In genomic region chr2:41186802-41187201, GRCm38 (mm10) we compare ENCODE assay signal across 14 mouse cellular contexts.
A peak's percentile ranks its signal among the peaks of the same experiment; 100 is the strongest.
DNase-seq lines count a peak whose midpoint lies in the region; ATAC-seq and TF ChIP-seq lines count a peak whose summit lies in the region.
"Had no signal": no experiment of that assay in that cellular context is flagged by ENCODE, and none has a peak within 500 bp of the region (broad histone marks: within the 10 kb centered on the region; RNA-seq: fewer than 3 reads in every experiment).

No protein-coding gene starts in this region.

- peak; percentile 38; the same call in 1 of the 2 replicates for TF ChIP-seq CTCF in intestine, postnatal 0 days (IDR thresholded peaks at IDR 0.05; ENCODE audit: low read depth)
- peak; percentile 16; the same call in 1 of the 2 replicates for TF ChIP-seq CTCF in midbrain, postnatal 0 days (IDR thresholded peaks at IDR 0.05)
- peak; percentile 47 for TF ChIP-seq CTCF in stomach, postnatal 0 days (IDR thresholded peaks at IDR 0.05; ENCODE audit: low read depth)

- H3K4me1 ChIP-seq in intestine, postnatal 0 days (replicated peaks; ENCODE audit: control insufficient read depth, insufficient read depth, low read length): no peaks in the 10 kb centered on the region
- no peaks in the 10 kb centered on the region for H3K4me1 ChIP-seq in intestine, embryonic 15.5 days (replicated peaks)
- H3K4me1 ChIP-seq in midbrain, postnatal 0 days (ENCODE audit: insufficient read depth, low read length): no peaks in the 10 kb centered on the region
- H3K4me1 ChIP-seq in midbrain, embryonic 15.5 days: no peaks in the 10 kb centered on the region
- H3K4me1 ChIP-seq in stomach, postnatal 0 days (replicated peaks; ENCODE audit: control insufficient read depth, insufficient read depth): no peaks in the 10 kb centered on the region
- H3K4me1 ChIP-seq in forebrain, embryonic 14.5 days (ENCODE audit: control insufficient read depth, insufficient read depth, low read length): no peaks in the 10 kb centered on the region
- H3K4me1 ChIP-seq: hindbrain, embryonic 15.5 days; limb, embryonic 15.5 days had no signal

- no peak for DNase-seq in midbrain, postnatal 0 days (ENCODE audit: low spot score)
- peak; percentile 7 for DNase-seq in WW6 (ENCODE audit: low read depth, low spot score)
- no peak for DNase-seq in stomach, postnatal 0 days (ENCODE audit: low spot score)
- DNase-seq in forebrain, embryonic 14.5 days (ENCODE audit: low spot score): no peak
- DNase-seq: adrenal gland, postnatal 25 days; cerebellum, adult 11 months had no signal

- no peak overlapping the region for H3K27ac ChIP-seq in intestine, postnatal 0 days (ENCODE audit: low read depth, low read length)
- no peak overlapping the region for H3K27ac ChIP-seq in intestine, embryonic 15.5 days
- no peak overlapping the region for H3K27ac ChIP-seq in midbrain, postnatal 0 days (ENCODE audit: low read depth, low read length)
- no peak overlapping the region for H3K27ac ChIP-seq in midbrain, embryonic 15.5 days
- H3K27ac ChIP-seq in stomach, postnatal 0 days (replicated peaks): no peak overlapping the region
- no peak overlapping the region for H3K27ac ChIP-seq in forebrain, embryonic 14.5 days (ENCODE audit: low read depth, low read length)
- H3K27ac ChIP-seq: hindbrain, embryonic 15.5 days; limb, embryonic 15.5 days; macrophage had no signal

- no peaks in the 10 kb centered on the region for H3K9me3 ChIP-seq in intestine, postnatal 0 days (ENCODE audit: control insufficient read depth)
- no peaks in the 10 kb centered on the region for H3K9me3 ChIP-seq in intestine, embryonic 15.5 days
- no peaks in the 10 kb centered on the region for H3K9me3 ChIP-seq in midbrain, postnatal 0 days (ENCODE audit: low read length)
- H3K9me3 ChIP-seq in midbrain, embryonic 15.5 days: no peaks in the 10 kb centered on the region
- H3K9me3 ChIP-seq in stomach, postnatal 0 days (ENCODE audit: control insufficient read depth, low read length): no peaks in the 10 kb centered on the region
- H3K9me3 ChIP-seq in forebrain, embryonic 14.5 days (replicated peaks; ENCODE audit: control insufficient read depth, low read length): no peaks in the 10 kb centered on the region
- H3K9me3 ChIP-seq: G1E; hindbrain, embryonic 15.5 days; limb, embryonic 15.5 days had no signal

- H3K36me3 ChIP-seq in intestine, postnatal 0 days (ENCODE audit: control insufficient read depth, insufficient read depth): no peaks in the 10 kb centered on the region
- no peaks in the 10 kb centered on the region for H3K36me3 ChIP-seq in intestine, embryonic 15.5 days
- H3K36me3 ChIP-seq in midbrain, postnatal 0 days (ENCODE audit: insufficient read depth, low read length): no peaks in the 10 kb centered on the region
- no peaks in the 10 kb centered on the region for H3K36me3 ChIP-seq in midbrain, embryonic 15.5 days (replicated peaks)
- no peaks in the 10 kb centered on the region for H3K36me3 ChIP-seq in stomach, postnatal 0 days (ENCODE audit: control insufficient read depth, insufficient read depth, low read length)
- H3K36me3 ChIP-seq in forebrain, embryonic 14.5 days (ENCODE audit: control insufficient read depth, insufficient read depth, low read length): no peaks in the 10 kb centered on the region
- H3K36me3 ChIP-seq: G1E; hindbrain, embryonic 15.5 days; limb, embryonic 15.5 days had no signal

- no peak overlapping the region for H3K4me3 ChIP-seq in intestine, postnatal 0 days (ENCODE audit: low read depth, low read length)
- no peak overlapping the region for H3K4me3 ChIP-seq in intestine, embryonic 15.5 days (replicated peaks)
- H3K4me3 ChIP-seq in midbrain, postnatal 0 days (ENCODE audit: low read depth, low read length): no peak overlapping the region
- H3K4me3 ChIP-seq in midbrain, embryonic 15.5 days: no peak overlapping the region
- H3K4me3 ChIP-seq in stomach, postnatal 0 days (ENCODE audit: low read depth, low read length): no peak overlapping the region
- no peak overlapping the region for H3K4me3 ChIP-seq in forebrain, embryonic 14.5 days (ENCODE audit: low read depth, low read length)
- H3K4me3 ChIP-seq: hindbrain, embryonic 15.5 days; limb, embryonic 15.5 days; myocyte had no signal

- 45% methylated on average over 3 of the region's 3 CpGs for WGBS in intestine, postnatal 0 days
- 42% methylated on average over 3 of the region's 3 CpGs for WGBS in intestine, embryonic 15.5 days
- 35% methylated on average over 3 of the region's 3 CpGs for WGBS in midbrain, postnatal 0 days
- 36% methylated on average over 3 of the region's 3 CpGs for WGBS in midbrain, embryonic 15.5 days
- WGBS in stomach, postnatal 0 days: 38% methylated on average over 3 of the region's 3 CpGs
- 45% methylated on average over 3 of the region's 3 CpGs for whole genome bisulfite sequencing in forebrain, embryonic 14.5 days

- TF ChIP-seq EP300 in stomach, postnatal 0 days (optimal IDR thresholded peaks at IDR 0.05): no peak

- H3K9ac ChIP-seq in intestine, postnatal 0 days (ENCODE audit: low read depth, low read length): no peak overlapping the region
- H3K9ac ChIP-seq in intestine, embryonic 15.5 days: no peak overlapping the region
- H3K9ac ChIP-seq in midbrain, postnatal 0 days (replicated peaks; ENCODE audit: low read length, poor library complexity, severe bottlenecking): no peak overlapping the region
- no peak overlapping the region for H3K9ac ChIP-seq in midbrain, embryonic 15.5 days
- H3K9ac ChIP-seq in stomach, postnatal 0 days (ENCODE audit: low read length): no peak overlapping the region
- H3K9ac ChIP-seq in forebrain, embryonic 14.5 days (ENCODE audit: low read length): no peak overlapping the region
- H3K9ac ChIP-seq: hindbrain, embryonic 15.5 days; limb, embryonic 15.5 days had no signal

- ATAC-seq in intestine, postnatal 0 days: no peak
- ATAC-seq in intestine, embryonic 15.5 days: no peak
- no peak for ATAC-seq in midbrain, postnatal 0 days (ENCODE audit: low FRiP score)
- no peak for ATAC-seq in midbrain, embryonic 15.5 days (replicated peaks)
- ATAC-seq in stomach, postnatal 0 days (ENCODE audit: low FRiP score, low TSS enrichment): no peak
- no peak for ATAC-seq in forebrain, embryonic 14.5 days

- no peaks in the 10 kb centered on the region for H3K27me3 ChIP-seq in intestine, postnatal 0 days (replicated peaks; ENCODE audit: control insufficient read depth, insufficient read depth, low read length)
- H3K27me3 ChIP-seq in intestine, embryonic 15.5 days (replicated peaks): no peaks in the 10 kb centered on the region
- no peaks in the 10 kb centered on the region for H3K27me3 ChIP-seq in midbrain, postnatal 0 days (ENCODE audit: insufficient read depth, low read length)
- H3K27me3 ChIP-seq in midbrain, embryonic 15.5 days (replicated peaks): no peaks in the 10 kb centered on the region
- H3K27me3 ChIP-seq in stomach, postnatal 0 days (ENCODE audit: control insufficient read depth, insufficient read depth, low read length): no peaks in the 10 kb centered on the region
- no peaks in the 10 kb centered on the region for H3K27me3 ChIP-seq in forebrain, embryonic 14.5 days (replicated peaks; ENCODE audit: control insufficient read depth, insufficient read depth, low read length)
- H3K27me3 ChIP-seq: hindbrain, embryonic 15.5 days; limb, embryonic 15.5 days had no signal

- no peak overlapping the region for H3K4me2 ChIP-seq in intestine, postnatal 0 days (replicated peaks; ENCODE audit: low read depth)
- H3K4me2 ChIP-seq in intestine, embryonic 15.5 days (replicated peaks): no peak overlapping the region
- no peak overlapping the region for H3K4me2 ChIP-seq in midbrain, postnatal 0 days (ENCODE audit: low read depth, low read length, poor library complexity, severe bottlenecking)
- no peak overlapping the region for H3K4me2 ChIP-seq in midbrain, embryonic 15.5 days
- no peak overlapping the region for H3K4me2 ChIP-seq in stomach, postnatal 0 days (replicated peaks; ENCODE audit: low read depth)
- H3K4me2 ChIP-seq in forebrain, embryonic 14.5 days (ENCODE audit: low read length): no peak overlapping the region
- H3K4me2 ChIP-seq: hindbrain, embryonic 15.5 days; limb, embryonic 15.5 days had no signal
